Mouse (Mus musculus) heart, postnatal 0 days (tissue): ENCODE results near the gene Ccdc146.

Experiments
- CTCF ChIP-seq: IDR thresholded peaks from 2 replicates; pipeline ENCODE4 v1.5.1; 2016; ENCODE audit warnings: antibody characterized with exemption, control low read depth, low read depth
- EP300 ChIP-seq: IDR thresholded peaks from 2 replicates; pipeline ENCODE4 v1.6.1; 2016; ENCODE audit warnings: antibody characterized with exemption, low read depth

DNA sequence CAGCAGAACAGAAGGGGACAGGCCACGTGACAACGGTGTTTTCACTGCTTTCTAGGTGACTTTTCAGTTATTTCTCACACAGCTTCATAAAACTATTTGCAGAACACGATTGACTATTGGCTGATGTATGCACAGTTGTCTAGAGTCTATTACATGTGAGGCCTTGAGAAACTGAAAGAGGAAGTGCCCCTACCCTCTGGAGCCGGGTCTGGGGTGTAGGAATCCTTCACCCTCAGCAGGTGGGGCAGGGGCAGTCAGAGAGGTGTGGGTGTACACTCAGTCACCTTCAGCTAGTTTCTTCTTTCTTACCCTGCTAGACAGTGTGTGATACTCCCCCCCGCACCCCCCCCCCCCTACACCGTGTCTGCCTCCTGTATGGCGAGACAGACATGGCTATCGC, 128.8 kb downstream of the Ccdc146 start:
- TF ChIP-seq EP300 (no peak), CTCF (no peak)
